In the genomic region with DNA sequence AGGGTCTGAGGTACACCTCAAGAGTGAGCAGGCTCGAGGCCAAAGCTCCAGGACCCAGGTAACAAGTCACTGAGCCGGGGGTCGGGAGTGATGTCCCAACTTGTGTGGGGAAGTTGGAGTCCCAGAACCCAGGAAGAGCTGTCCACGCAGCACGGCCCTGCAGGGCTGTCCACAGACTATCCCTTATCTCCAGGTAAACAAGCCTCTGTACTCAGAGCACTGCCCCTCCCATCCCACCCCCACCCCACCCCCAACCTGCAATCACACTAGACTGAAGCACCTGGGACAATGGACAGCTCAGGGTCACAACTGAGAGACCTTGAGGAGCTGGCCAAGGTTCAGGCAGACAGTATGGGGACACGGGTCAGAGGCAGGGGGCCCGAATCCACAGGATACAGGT, we compare ENCODE assay signal across 12 mouse cellular contexts. TPM values are rescaled to one million over a fixed set of nuclear protein-coding genes. Genes with fewer than 3 reads are reported as not detected.
DNase-seq lines count a peak whose midpoint lies in the region; ATAC-seq and TF ChIP-seq lines count a peak whose summit lies in the region.
"Had no signal": no experiment of that assay in that cellular context is flagged by ENCODE, and none has a peak within 500 bp of the region (broad histone marks: within the 10 kb centered on the region; RNA-seq: fewer than 3 reads in every experiment).

No protein-coding gene starts in this region.

- no peak for TF ChIP-seq POLR2A in small intestine, adult 2 months (IDR thresholded peaks at IDR 0.05; ENCODE audit: low read depth, low read length)

- H3K9ac ChIP-seq in neural tube, embryonic 11.5 days (ENCODE audit: low read length) = peak overlapping the region; percentile 69; the same call in 1 of the 2 replicates
- H3K9ac ChIP-seq in liver, embryonic 13.5 days = no peak overlapping the region

- 0 out of 2 replicates have a peak, but pooled peaks cover under 1% of the 10 kb centered on the region for H3K36me3 ChIP-seq in neural tube, embryonic 11.5 days (ENCODE audit: control insufficient read depth, insufficient read depth, low read length)
- H3K36me3 ChIP-seq in liver, embryonic 13.5 days = no peaks in the 10 kb centered on the region
- no peaks in the 10 kb centered on the region for H3K36me3 ChIP-seq in small intestine, adult 2 months (ENCODE audit: control insufficient read depth, insufficient read depth, low read length)

- DNase-seq in gastrocnemius, adult 2 months = no peak
- DNase-seq in gastrocnemius, postnatal 25 days = no peak
- DNase-seq in neural tube, embryonic 11.5 days (ENCODE audit: low spot score) = no peak
- DNase-seq in neural tube, embryonic 10.5 days (ENCODE audit: extremely low spot score, low spot score) = no peak
- DNase-seq in liver, embryonic 13.5 days = no peak
- DNase-seq in c-Kit-positive CD71-positive TER-119-positive erythroid progenitor cells, embryonic 14.5 days (ENCODE audit: low spot score) = no peak
- no peak for DNase-seq in gastrocnemius, adult 18-20 months (ENCODE audit: low spot score)
- DNase-seq: B cell, adult 2 months; spleen, adult 18-20 months had no signal

- intact Hi-C loops in gastrocnemius, adult 2 months (cut with DNase I) = no loop called here

- peak overlapping the region; percentile 70 for H3K27ac ChIP-seq in gastrocnemius, adult 2 months
- H3K27ac ChIP-seq in neural tube, embryonic 11.5 days (ENCODE audit: low read depth, low read length) = peak overlapping the region; percentile 92
- peak overlapping the region; percentile 47; the same call in 1 of the 2 replicates for H3K27ac ChIP-seq in liver, embryonic 13.5 days
- peak overlapping the region; percentile 79 for H3K27ac ChIP-seq in small intestine, adult 2 months (ENCODE audit: insufficient read depth, low read depth, low read length)
- H3K27ac ChIP-seq: limb, embryonic 13.5 days had no signal

- H3K9me3 ChIP-seq in neural tube, embryonic 11.5 days (ENCODE audit: control insufficient read depth, low read length) = no peaks in the 10 kb centered on the region
- no peaks in the 10 kb centered on the region for H3K9me3 ChIP-seq in liver, embryonic 13.5 days (replicated peaks)
- H3K9me3 ChIP-seq: limb, embryonic 13.5 days had no signal

- H3K27me3 ChIP-seq in neural tube, embryonic 11.5 days (ENCODE audit: control insufficient read depth, insufficient read depth, low read length) = no peaks in the 10 kb centered on the region
- H3K27me3 ChIP-seq in liver, embryonic 13.5 days = no peaks in the 10 kb centered on the region
- H3K27me3 ChIP-seq in small intestine, adult 2 months (ENCODE audit: control insufficient read depth, insufficient read depth, low read length) = no peaks in the 10 kb centered on the region
- H3K27me3 ChIP-seq: limb, embryonic 13.5 days had no signal

- WGBS in neural tube, embryonic 11.5 days = 74% methylated on average over 7 of the region's 7 CpGs
- 38% methylated on average over 7 of the region's 7 CpGs for WGBS in liver, embryonic 13.5 days (ENCODE audit: insufficient replicate concordance)
- 31% methylated on average over 7 of the region's 7 CpGs for WGBS in small intestine, adult 2 months

- ATAC-seq in neural tube, embryonic 11.5 days (ENCODE audit: insufficient read depth, low FRiP score, low TSS enrichment) = no peak
- ATAC-seq in liver, embryonic 13.5 days (ENCODE audit: low read depth) = peak; percentile 40

- peaks cover 60% of the 10 kb centered on the region for H3K4me1 ChIP-seq in neural tube, embryonic 11.5 days (ENCODE audit: control insufficient read depth, insufficient read depth, low read length)
- peaks cover 73% of the 10 kb centered on the region for H3K4me1 ChIP-seq in liver, embryonic 13.5 days (replicated peaks)
- H3K4me1 ChIP-seq in small intestine, adult 2 months (ENCODE audit: control insufficient read depth, insufficient read depth, insufficient read length, low read length) = peaks cover 65% of the 10 kb centered on the region

- TF ChIP-seq CTCF in gastrocnemius, adult 2 months (IDR thresholded peaks at IDR 0.05) = no peak
- TF ChIP-seq CTCF in small intestine, adult 2 months (IDR thresholded peaks at IDR 0.05; ENCODE audit: extremely low read depth, insufficient read length, insufficient replicate concordance, low read depth, low read length) = no peak

- H3K4me2 ChIP-seq in neural tube, embryonic 11.5 days (ENCODE audit: low read depth) = no peak overlapping the region
- H3K4me2 ChIP-seq in liver, embryonic 13.5 days = no peak overlapping the region

- H3K4me3 ChIP-seq in gastrocnemius, adult 2 months = no peak overlapping the region
- no peak overlapping the region for H3K4me3 ChIP-seq in neural tube, embryonic 11.5 days (ENCODE audit: low read depth, low read length)
- no peak overlapping the region for H3K4me3 ChIP-seq in liver, embryonic 13.5 days (replicated peaks)
- H3K4me3 ChIP-seq in small intestine, adult 2 months (ENCODE audit: low read depth, low read length) = no peak overlapping the region

RNA-seq across cellular contexts. Expression of a gene that starts 10.3 kb away (rescaled TPM):
- total RNA-seq in gastrocnemius, adult 2 months (2021) = 10 to 100 TPM; 30.1 to 33.4 TPM
- 10 to 100 TPM; 11.4 to 15.2 TPM for total RNA-seq in gastrocnemius, postnatal 25 days (2021)
- polyA plus RNA-seq in neural tube, embryonic 11.5 days (2014; fragmentation: Nextera tagmentation; extraction: Ambion mirVana) = 18.9 and 20.3 TPM in 2 replicates
- 2.3 and 2.6 TPM in 2 replicates for polyA plus RNA-seq in liver, embryonic 13.5 days (2015; fragmentation: Nextera tagmentation; extraction: Ambion mirVana)
- polyA plus RNA-seq in small intestine, adult 2 months (2012; rRNA removed) = 58.8 and 100 TPM in 2 replicates
- total RNA-seq in gastrocnemius, adult 18-20 months (2021) = 10 to 100 TPM; 39.4 to 42.6 TPM

RNA-seq across cellular contexts. Expression of a gene that starts 41.2 kb away (rescaled TPM):
- total RNA-seq in gastrocnemius, adult 2 months (2021) = 1 to 10 TPM in 1 of 2 experiments, under 1 TPM in 1; 0.66 to 1.1 TPM
- total RNA-seq in gastrocnemius, postnatal 25 days (2021) = under 1 TPM; 0.91 to 0.95 TPM
- polyA plus RNA-seq in neural tube, embryonic 11.5 days (2014; fragmentation: Nextera tagmentation; extraction: Ambion mirVana) = 1.0 TPM in 2 replicates
- polyA plus RNA-seq in liver, embryonic 13.5 days (2015; fragmentation: Nextera tagmentation; extraction: Ambion mirVana) = not detected in 2 replicates
- polyA plus RNA-seq in small intestine, adult 2 months (2012; rRNA removed) = 0.76 and 1.1 TPM in 2 replicates
- total RNA-seq in gastrocnemius, adult 18-20 months (2021) = 1 to 10 TPM; 1.1 to 1.2 TPM
- total RNA-seq: MEL had no signal
